Mouse (Mus musculus) heart, embryonic 15.5 days (tissue): ENCODE data around the gene Lhfpl2. TPM values are rescaled to one million over a fixed set of nuclear protein-coding genes. Genes with fewer than 3 reads are reported as not detected.

Experiments
- ATAC-seq: fragments of 200-750 bp; cut with Nextera tagmentation; replicated peaks from 2 replicates; pipeline ENCODE4 v1.8.0; 2017; ENCODE audit warnings: low read depth, moderate TSS enrichment; ENCODE audit not compliant: insufficient number of reproducible peaks, insufficient read depth, low FRiP score
- H3K27ac ChIP-seq: fragments of 300-500 bp; sonication (generic); 2 replicates; pipeline ENCODE4 v1.5.1; 2015; ENCODE audit warnings: mild to moderate bottlenecking, inconsistent platforms
- H3K27me3 ChIP-seq: fragments of 300-500 bp; sonication (generic); 2 replicates; pipeline ENCODE4 v1.6.1; 2015; ENCODE audit warnings: inconsistent platforms
- H3K36me3 ChIP-seq: fragments of 300-500 bp; sonication (generic); 2 replicates; pipeline ENCODE4 v1.6.1; 2015; ENCODE audit warnings: mild to moderate bottlenecking, inconsistent platforms
- H3K4me1 ChIP-seq: fragments of 300-500 bp; sonication (generic); replicated peaks from 2 replicates; pipeline ENCODE4 v1.6.1; 2015; ENCODE audit warnings: inconsistent platforms
- H3K4me2 ChIP-seq: fragments of 300-500 bp; sonication (generic); 2 replicates; pipeline ENCODE4 v1.6.1; 2015; ENCODE audit warnings: inconsistent platforms, mild to moderate bottlenecking, moderate library complexity
- H3K4me3 ChIP-seq: fragments of 300-500 bp; sonication (generic); 2 replicates; pipeline ENCODE4 v1.5.1; 2015; ENCODE audit warnings: mild to moderate bottlenecking, inconsistent platforms
- H3K9ac ChIP-seq: fragments of 300-500 bp; sonication (generic); 2 replicates; pipeline ENCODE4 v1.6.1; 2015; ENCODE audit warnings: mild to moderate bottlenecking, inconsistent platforms
- H3K9me3 ChIP-seq: fragments of 300-500 bp; sonication (generic); replicated peaks from 2 replicates; pipeline ENCODE4 v1.6.1; 2016; ENCODE audit warnings: inconsistent platforms
- WGBS: fragments of 180-500 bp; shearing (Covaris S2); methylation state at CpG from one replicate; pipeline ENCODE4 v1.1.7; 2015; ENCODE audit warnings: mixed read lengths; 5-methylcytosine and 5-hydroxymethylcytosine counted together
- polyA plus RNA-seq: library from polyadenylated mRNA; unstranded; fragments of >200 nt; fragmentation: Nextera tagmentation; extraction: Ambion mirVana; gene quantifications from 2 replicates; pipeline ENCODE4 v1.2.1, GENCODE M21; 2015

Lhfpl2 gene
- polyA plus RNA-seq, 1 experiment from 2014 or later = 24.9 TPM

DNA sequence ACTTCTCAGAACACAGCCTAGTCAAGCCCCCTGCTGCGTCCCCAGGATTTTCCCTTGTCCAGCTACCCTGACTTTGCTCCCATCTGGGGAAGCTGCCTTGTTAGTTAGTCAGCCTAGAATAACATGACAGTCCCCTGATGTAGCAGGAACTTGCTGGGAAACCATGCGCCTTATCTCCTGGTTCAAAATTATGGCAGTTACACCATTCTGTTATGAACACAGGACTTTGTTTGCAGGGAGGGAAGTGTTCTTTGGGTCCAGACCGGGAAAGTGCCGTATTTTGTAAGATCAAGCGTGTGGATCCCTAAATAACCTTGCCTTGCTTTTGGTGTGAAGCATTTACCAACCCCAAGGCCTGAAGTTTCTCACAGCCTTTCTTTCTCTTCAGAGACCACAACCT, 114.0 kb downstream of the Lhfpl2 start:
- Histone ChIP-seq H3K36me3 (no peaks in the 10 kb centered on the region), H3K9ac (no peak overlapping the region), H3K4me3 (no peak overlapping the region), H3K27me3 (0 out of 2 replicates have a peak, but pooled peaks cover 3% of the 10 kb centered on the region), H3K4me1 (peaks cover 49% of the 10 kb centered on the region), H3K27ac (peak overlapping the region; percentile 35), H3K4me2 (no peak overlapping the region), H3K9me3 (no peaks in the 10 kb centered on the region)
- ATAC-seq = no peak
- 58% methylated on average over 5 of the region's 5 CpGs for WGBS

DNA sequence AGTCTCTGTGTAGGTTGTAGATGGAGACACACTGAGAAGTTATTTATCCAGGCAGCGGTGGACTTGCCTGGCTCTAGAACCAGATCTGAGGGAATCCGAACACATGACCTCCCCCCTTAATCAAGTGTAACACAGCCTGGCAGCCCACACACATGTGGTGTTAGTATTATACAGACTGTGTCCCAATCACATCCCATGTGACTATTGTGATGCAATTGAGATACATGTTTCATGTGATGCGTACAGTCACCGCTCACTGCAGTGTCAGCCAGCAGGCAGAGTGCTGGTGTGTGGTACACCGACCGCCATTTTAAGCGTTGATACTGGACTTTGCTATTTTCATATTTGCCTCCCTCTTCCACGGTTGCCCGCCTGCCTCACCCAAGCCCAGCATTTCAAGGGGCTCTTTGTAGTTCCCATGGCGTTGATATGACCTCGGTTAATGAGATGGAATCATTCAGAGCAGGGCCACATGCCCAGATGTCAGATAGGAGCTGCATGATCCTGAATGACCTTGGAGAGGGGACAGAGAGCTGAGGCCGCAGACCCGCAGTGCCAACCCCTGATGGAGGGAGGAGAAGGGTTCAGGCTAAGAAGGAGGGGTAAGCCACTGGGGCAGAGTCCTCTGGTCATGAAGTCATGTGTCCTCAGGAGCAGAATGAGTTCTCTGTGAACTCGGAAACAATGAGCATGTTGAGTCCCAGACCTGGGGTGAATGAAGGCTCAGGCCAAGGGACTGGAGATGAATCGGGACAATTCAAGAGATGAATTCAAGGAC, 115.1 kb downstream of the Lhfpl2 start:
- Histone ChIP-seq H3K27me3 (0 out of 2 replicates have a peak, but pooled peaks cover 3% of the 10 kb centered on the region), H3K4me3 (no peak overlapping the region), H3K4me2 (no peak overlapping the region), H3K9ac (no peak overlapping the region), H3K9me3 (no peaks in the 10 kb centered on the region), H3K36me3 (no peaks in the 10 kb centered on the region), H3K27ac (no peak overlapping the region), H3K4me1 (peaks cover 52% of the 10 kb centered on the region)
- ATAC-seq = no peak
- WGBS = 70% methylated on average over 15 of the region's 15 CpGs

DNA sequence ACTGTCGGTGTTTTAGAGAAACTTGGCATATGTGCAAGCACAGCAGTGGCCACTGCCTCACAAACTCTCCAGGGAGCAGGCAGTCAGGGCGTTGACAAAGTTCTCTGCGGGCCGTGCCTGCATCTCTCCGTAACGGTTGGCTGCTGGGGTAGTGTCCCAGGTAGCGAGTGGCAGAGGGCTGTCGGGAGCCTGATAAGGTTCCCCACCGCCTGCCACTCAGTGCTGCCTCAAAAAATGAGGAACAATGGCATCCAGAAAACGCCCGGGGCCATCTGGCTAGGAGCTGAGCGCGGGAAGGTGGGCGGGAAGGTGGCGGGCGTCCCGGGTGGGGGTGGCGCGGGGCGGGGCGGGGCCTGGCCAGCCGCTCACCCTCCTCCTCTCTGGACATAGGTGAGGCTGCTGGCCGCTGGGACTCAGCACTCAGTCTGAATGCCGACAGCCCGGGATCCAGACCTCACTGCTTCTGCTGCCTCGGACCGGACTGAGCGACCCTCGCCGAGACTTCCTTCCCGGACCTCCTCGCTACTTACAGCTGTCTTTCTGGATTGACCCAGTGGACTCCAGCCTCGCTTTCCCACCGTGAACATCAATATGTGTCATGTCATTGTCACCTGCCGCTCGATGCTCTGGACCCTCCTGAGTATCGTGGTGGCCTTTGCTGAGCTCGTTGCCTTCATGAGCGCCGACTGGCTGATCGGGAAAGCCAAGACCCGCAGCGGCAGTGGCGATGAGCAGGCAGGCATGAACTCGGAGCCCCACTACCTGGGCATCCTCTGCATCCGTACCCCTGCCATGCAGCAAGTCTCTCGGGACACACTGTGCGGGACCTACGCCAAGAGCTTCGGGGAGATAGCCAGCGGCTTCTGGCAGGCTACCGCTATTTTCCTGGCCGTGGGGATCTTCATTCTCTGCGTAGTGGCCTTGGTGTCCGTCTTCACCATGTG, 116.3 kb downstream of the Lhfpl2 start:
- peak; percentile 24; the same call in 1 of the 2 replicates for ATAC-seq
- Histone ChIP-seq H3K27me3 (0 out of 2 replicates have a peak, but pooled peaks cover 3% of the 10 kb centered on the region), H3K4me1 (peaks cover 60% of the 10 kb centered on the region), H3K9me3 (no peaks in the 10 kb centered on the region), H3K9ac (peak overlapping the region; percentile 58), H3K4me3 (peak overlapping the region; percentile 53), H3K27ac (peak overlapping the region; percentile 42; the same call in 1 of the 2 replicates), H3K36me3 (no peaks in the 10 kb centered on the region), H3K4me2 (peak overlapping the region; percentile 94)
- 1% methylated on average over 55 of the region's 55 CpGs for WGBS

GRCm38 (mm10) chr13:94174577-94175279, 117.1 kb downstream of the Lhfpl2 start:
- peaks cover 58% of the 10 kb centered on the region for H3K4me1 ChIP-seq
- H3K27me3 ChIP-seq = 0 out of 2 replicates have a peak, but pooled peaks cover 3% of the 10 kb centered on the region
- peak overlapping the region; percentile 53 for H3K4me3 ChIP-seq
- no peak for ATAC-seq
- 25% methylated on average over 16 of the region's 16 CpGs for WGBS
- no peaks in the 10 kb centered on the region for H3K36me3 ChIP-seq
- peak overlapping the region; percentile 42; the same call in 1 of the 2 replicates for H3K27ac ChIP-seq
- H3K9ac ChIP-seq = peak overlapping the region; percentile 58
- peak overlapping the region; percentile 94 for H3K4me2 ChIP-seq
- H3K9me3 ChIP-seq = no peaks in the 10 kb centered on the region

- no peak overlapping the region for H3K27ac ChIP-seq
- H3K9ac ChIP-seq = no peak overlapping the region
- 52% methylated on average over 6 of the region's 6 CpGs for WGBS
- H3K4me1 ChIP-seq = peaks cover 58% of the 10 kb centered on the region
- 0 out of 2 replicates have a peak, but pooled peaks cover 3% of the 10 kb centered on the region for H3K27me3 ChIP-seq
- H3K36me3 ChIP-seq = no peaks in the 10 kb centered on the region
- H3K9me3 ChIP-seq = no peaks in the 10 kb centered on the region
- peak overlapping the region; percentile 94 for H3K4me2 ChIP-seq
- H3K4me3 ChIP-seq = peak overlapping the region; percentile 53
- ATAC-seq = no peak
These were observed 117.9 kb downstream of the Lhfpl2 start for GRCm38 (mm10) chr13:94175379-94176050.

GRCm38 (mm10) chr13:94177148-94177547, 119.6 kb downstream of the Lhfpl2 start:
- Histone ChIP-seq H3K4me3 (peak overlapping the region; percentile 9; the same call in 1 of the 2 replicates), H3K27ac (0 out of 2 replicates have a peak overlapping the region, but pooled peaks have one; percentile 7), H3K9ac (no peak overlapping the region), H3K4me1 (peaks cover 51% of the 10 kb centered on the region), H3K27me3 (0 out of 2 replicates have a peak, but pooled peaks cover 3% of the 10 kb centered on the region), H3K4me2 (no peak overlapping the region), H3K36me3 (no peaks in the 10 kb centered on the region), H3K9me3 (no peaks in the 10 kb centered on the region)
- 53% methylated on average over 7 of the region's 7 CpGs for WGBS
- no peak for ATAC-seq

- no peaks in the 10 kb centered on the region for H3K9me3 ChIP-seq
- no peak overlapping the region for H3K9ac ChIP-seq
- 0 out of 2 replicates have a peak, but pooled peaks cover 3% of the 10 kb centered on the region for H3K27me3 ChIP-seq
- 52% methylated on average over 11 of the region's 11 CpGs for WGBS
- ATAC-seq = peak; percentile 69
- peaks cover 37% of the 10 kb centered on the region for H3K4me1 ChIP-seq
- no peak overlapping the region for H3K4me2 ChIP-seq
- H3K27ac ChIP-seq = peak overlapping the region; percentile 43; the same call in 1 of the 2 replicates
- H3K4me3 ChIP-seq = no peak overlapping the region
- H3K36me3 ChIP-seq = no peaks in the 10 kb centered on the region
These were observed 120.9 kb downstream of the Lhfpl2 start for GRCm38 (mm10) chr13:94178401-94179040.

GRCm38 (mm10) chr13:94180477-94181420, 123.2 kb downstream of the Lhfpl2 start:
- Histone ChIP-seq H3K9ac (no peak overlapping the region), H3K4me3 (no peak overlapping the region), H3K27me3 (no peaks in the 10 kb centered on the region), H3K27ac (no peak overlapping the region), H3K36me3 (no peaks in the 10 kb centered on the region), H3K9me3 (no peaks in the 10 kb centered on the region), H3K4me2 (no peak overlapping the region), H3K4me1 (peaks cover 25% of the 10 kb centered on the region)
- 73% methylated on average over 5 of the region's 5 CpGs for WGBS
- ATAC-seq = no peak

GRCm38 (mm10) chr13:94182026-94182425, 124.4 kb downstream of the Lhfpl2 start:
- no peak overlapping the region for H3K4me3 ChIP-seq
- whole genome bisulfite sequencing = 84% methylated on average over 5 of the region's 5 CpGs

More at GRCm38 (mm10) chr13:94182026-94182425, 124.4 kb downstream of the Lhfpl2 start:
- H3K9me3 ChIP-seq = no peaks in the 10 kb centered on the region
- peaks cover 23% of the 10 kb centered on the region for H3K4me1 ChIP-seq
- no peak overlapping the region for H3K27ac ChIP-seq
- no peak overlapping the region for H3K9ac ChIP-seq
- H3K36me3 ChIP-seq = no peaks in the 10 kb centered on the region
- H3K4me2 ChIP-seq = no peak overlapping the region
- ATAC-seq = no peak
- no peaks in the 10 kb centered on the region for H3K27me3 ChIP-seq
